Mouse (Mus musculus): ENCODE measurements around the gene Hist1h3g. TPM values are rescaled to one million over a fixed set of nuclear protein-coding genes. Genes with fewer than 3 reads are reported as not detected.
"Not testable (repeated sequence)": the region's sequence is repeated elsewhere in the genome, so short reads cannot be mapped to it uniquely, and the experiment has no call there.

Hist1h3g gene
- total and polyA plus RNA-seq, 3 experiments = 5.2 to 441 TPM; not detected in 1

- not testable (repeated sequence) for H3K79me2 ChIP-seq (ENCODE audit: control insufficient read depth, insufficient read depth, low read length, poor library complexity); H3K27me3 ChIP-seq (ENCODE audit: control insufficient read depth in 1 of 2, insufficient read depth in 2 of 2, low read length in 2 of 2); H3K4me1 ChIP-seq (ENCODE audit: control insufficient read depth in 1 of 2, insufficient read depth in 2 of 2, low read length in 2 of 2); H3K9me3 ChIP-seq (replicated peaks; ENCODE audit: insufficient read depth, low read length)
- H3K27ac ChIP-seq (ENCODE audit: control insufficient read depth, low read depth, low read length) = peak overlapping the region; percentile 98
- peak overlapping the region; percentile 99 for H3K9ac ChIP-seq (ENCODE audit: control insufficient read depth, low read depth, low read length, poor library complexity, severe bottlenecking)
- peaks cover 0 to 25% of the 10 kb centered on the region in 2 experiments; a peak in 2 of 4 replicates for H3K36me3 ChIP-seq (ENCODE audit: control insufficient read depth in 1 of 2, insufficient read depth in 2 of 2, low read length in 2 of 2)
- peak overlapping the region; percentile 12 to 58 for H3K4me3 ChIP-seq (ENCODE audit: control insufficient read depth in 1 of 2, insufficient read depth in 1 of 2, low read depth in 2 of 2, low read length in 2 of 2)
- TF ChIP-seq TBP (IDR thresholded peaks at IDR 0.05; ENCODE audit: low read depth, low read length) (peak; percentile 44; the same call in 1 of the 2 replicates), POLR2A (IDR thresholded peaks at IDR 0.05; ENCODE audit: control insufficient read depth in 1 of 2, insufficient read depth in 1 of 2, low read depth in 1 of 2, low read length in 2 of 2, poor library complexity in 1 of 2) (peak; percentile 53 to 56; a peak in 3 of 4 replicates)
- peak; percentile 71 for DNase-seq (ENCODE audit: low read depth, low spot score)
Observed at GRCm38 (mm10) chr13:23573034-23573897, 38.0 kb downstream of the Hist1h3g start.

- not testable (repeated sequence) for H3K79me2 ChIP-seq (ENCODE audit: control insufficient read depth, insufficient read depth, low read length, poor library complexity); H3K9me3 ChIP-seq (replicated peaks; ENCODE audit: insufficient read depth, low read length); H3K4me1 ChIP-seq (ENCODE audit: control insufficient read depth in 1 of 2, insufficient read depth in 2 of 2, low read length in 2 of 2); H3K27me3 ChIP-seq (ENCODE audit: control insufficient read depth in 1 of 2, insufficient read depth in 2 of 2, low read length in 2 of 2)
- peak; percentile 99 for DNase-seq (ENCODE audit: low read depth, low spot score)
- Histone ChIP-seq H3K36me3 (ENCODE audit: control insufficient read depth in 1 of 2, insufficient read depth in 2 of 2, low read length in 2 of 2) (peaks cover 0 to 28% of the 10 kb centered on the region in 2 experiments; a peak in 2 of 4 replicates), H3K27ac (ENCODE audit: control insufficient read depth, low read depth, low read length) (peak within 1 kb of the TSS; percentile 98), H3K9ac (ENCODE audit: control insufficient read depth, low read depth, low read length, poor library complexity, severe bottlenecking) (peak within 1 kb of the TSS; percentile 99), H3K4me3 (ENCODE audit: control insufficient read depth in 1 of 2, insufficient read depth in 1 of 2, low read depth in 2 of 2, low read length in 2 of 2) (peak within 1 kb of the TSS; percentile 14 to 58)
- peak; percentile 98 for TF ChIP-seq TBP (IDR thresholded peaks at IDR 0.05; ENCODE audit: low read depth, low read length)
- TF ChIP-seq UBTF (IDR thresholded peaks at IDR 0.05; ENCODE audit: borderline replicate concordance, insufficient read depth, low read depth, low read length) = 0 out of 2 replicates have a peak, but pooled peaks have one; percentile 51
- peak; percentile 52; the same call in 1 of the 2 replicates for TF ChIP-seq POLR2AphosphoS5 (IDR thresholded peaks at IDR 0.05; ENCODE audit: borderline replicate concordance, low read depth, low read length)
- TF ChIP-seq POLR2A (IDR thresholded peaks at IDR 0.05; ENCODE audit: control insufficient read depth in 1 of 2, insufficient read depth in 1 of 2, low read depth in 1 of 2, low read length in 2 of 2, poor library complexity in 1 of 2) = peak in 1 of 2 experiments; percentile 79; a peak in 3 of 4 replicates
Observed at GRCm38 (mm10) chr13:23573898-23574524, 38.8 kb downstream of the Hist1h3g start, which contains the start of the genes Hist1h2bf and Hist1h2ad. Hist1h2bf (minus strand) TSS chr13:23574196. Hist1h2ad (plus strand) TSS chr13:23574381.

DNA sequence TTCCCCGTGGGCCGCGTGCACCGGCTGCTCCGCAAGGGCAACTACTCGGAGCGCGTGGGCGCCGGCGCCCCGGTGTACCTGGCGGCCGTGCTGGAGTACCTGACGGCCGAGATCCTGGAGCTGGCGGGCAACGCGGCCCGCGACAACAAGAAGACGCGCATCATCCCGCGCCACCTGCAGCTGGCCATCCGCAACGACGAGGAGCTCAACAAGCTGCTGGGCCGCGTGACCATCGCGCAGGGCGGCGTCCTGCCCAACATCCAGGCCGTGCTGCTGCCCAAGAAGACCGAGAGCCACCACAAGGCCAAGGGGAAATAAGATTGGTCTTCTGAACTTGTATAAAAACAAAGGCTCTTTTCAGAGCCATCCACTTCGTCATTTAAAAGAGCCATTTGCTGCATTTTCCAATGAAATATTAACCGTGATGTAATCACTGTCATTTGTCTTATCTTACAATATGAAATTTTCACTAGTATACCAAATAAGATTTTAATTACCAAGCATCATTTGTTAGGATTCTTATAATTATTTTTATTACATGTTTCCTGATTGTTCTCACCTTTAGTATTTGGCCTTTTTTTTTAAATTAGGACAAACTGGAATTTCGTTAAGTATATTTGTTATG, 39.4 kb downstream of the Hist1h3g start:
- Histone ChIP-seq H3K27ac (ENCODE audit: control insufficient read depth, low read depth, low read length) (peak overlapping the region; percentile 98), H3K9ac (ENCODE audit: control insufficient read depth, low read depth, low read length, poor library complexity, severe bottlenecking) (peak overlapping the region; percentile 77), H3K4me3 (ENCODE audit: control insufficient read depth in 1 of 2, insufficient read depth in 1 of 2, low read depth in 2 of 2, low read length in 2 of 2) (peak overlapping the region; percentile 14 to 47; a peak in 3 of 4 replicates), H3K36me3 (ENCODE audit: control insufficient read depth in 1 of 2, insufficient read depth in 2 of 2, low read length in 2 of 2) (peaks cover 0 to 25% of the 10 kb centered on the region in 2 experiments; a peak in 2 of 4 replicates)
- not testable (repeated sequence) for H3K27me3 ChIP-seq (ENCODE audit: control insufficient read depth in 1 of 2, insufficient read depth in 2 of 2, low read length in 2 of 2); H3K9me3 ChIP-seq (replicated peaks; ENCODE audit: insufficient read depth, low read length); H3K79me2 ChIP-seq (ENCODE audit: control insufficient read depth, insufficient read depth, low read length, poor library complexity); H3K4me1 ChIP-seq (ENCODE audit: control insufficient read depth in 1 of 2, insufficient read depth in 2 of 2, low read length in 2 of 2)
- TF ChIP-seq UBTF (IDR thresholded peaks at IDR 0.05; ENCODE audit: borderline replicate concordance, insufficient read depth, low read depth, low read length) = peak; percentile 73; the same call in 1 of the 2 replicates
- TF ChIP-seq POLR2AphosphoS5 (IDR thresholded peaks at IDR 0.05; ENCODE audit: borderline replicate concordance, low read depth, low read length) = peak; percentile 1; the same call in 1 of the 2 replicates
- peak; percentile 68 to 87; a peak in 3 of 4 replicates for TF ChIP-seq POLR2A (IDR thresholded peaks at IDR 0.05; ENCODE audit: control insufficient read depth in 1 of 2, insufficient read depth in 1 of 2, low read depth in 1 of 2, low read length in 2 of 2, poor library complexity in 1 of 2)
- peak; percentile 74 for DNase-seq (ENCODE audit: low read depth, low spot score)

All from MEL (cell line).